Mouse (Mus musculus) heart, embryonic 13.5 days (tissue): ENCODE results near the gene Gm4869. TPM values are rescaled to one million over a fixed set of nuclear protein-coding genes. Genes with fewer than 3 reads are reported as not detected.
"Not testable (repeated sequence)": the region's sequence is repeated elsewhere in the genome, so short reads cannot be mapped to it uniquely, and the experiment has no call there.

Experiments
- ATAC-seq: fragments of 200-750 bp; cut with Nextera tagmentation; 2 replicates; pipeline ENCODE4 v1.8.0; 2017; ENCODE audit warnings: moderate TSS enrichment; ENCODE audit not compliant: insufficient number of reproducible peaks, low FRiP score, low TSS enrichment; ENCODE audit errors: extremely low read depth
- H3K27ac ChIP-seq: fragments of 300-500 bp; sonication (generic); replicated peaks from 2 replicates; pipeline ENCODE4 v1.5.1; 2015; ENCODE audit warnings: moderate library complexity, mild to moderate bottlenecking, inconsistent platforms
- H3K27me3 ChIP-seq: fragments of 300-500 bp; sonication (generic); replicated peaks from 2 replicates; pipeline ENCODE4 v1.6.1; 2015; ENCODE audit warnings: mild to moderate bottlenecking, inconsistent platforms
- H3K36me3 ChIP-seq: fragments of 300-500 bp; sonication (generic); 2 replicates; pipeline ENCODE4 v1.6.1; 2015; ENCODE audit warnings: mild to moderate bottlenecking, inconsistent platforms
- H3K4me1 ChIP-seq: fragments of 300-500 bp; sonication (generic); 2 replicates; pipeline ENCODE4 v1.6.1; 2015; ENCODE audit warnings: inconsistent platforms
- H3K4me2 ChIP-seq: fragments of 300-500 bp; sonication (generic); 2 replicates; pipeline ENCODE4 v1.6.1; 2015; ENCODE audit warnings: inconsistent platforms, mild to moderate bottlenecking, moderate library complexity
- H3K4me3 ChIP-seq: fragments of 300-500 bp; sonication (generic); 2 replicates; pipeline ENCODE4 v1.5.1; 2015; ENCODE audit warnings: moderate library complexity, mild to moderate bottlenecking, inconsistent platforms
- H3K9ac ChIP-seq: fragments of 300-500 bp; sonication (generic); 2 replicates; pipeline ENCODE4 v1.6.1; 2015; ENCODE audit warnings: inconsistent platforms, mild to moderate bottlenecking, moderate library complexity
- H3K9me3 ChIP-seq: fragments of 300-500 bp; sonication (generic); 2 replicates; pipeline ENCODE4 v1.6.1; 2016; ENCODE audit warnings: inconsistent platforms
- WGBS: fragments of 180-500 bp; shearing (Covaris S2); methylation state at CpG from one replicate; pipeline ENCODE4 v1.1.7; 2015; ENCODE audit warnings: mixed read lengths; 5-methylcytosine and 5-hydroxymethylcytosine counted together
- polyA plus RNA-seq: library from polyadenylated mRNA; unstranded; fragments of >200 nt; fragmentation: Nextera tagmentation; extraction: Ambion mirVana; gene quantifications from 2 replicates; pipeline ENCODE4 v1.2.1, GENCODE M21; 2015

Gm4869 gene
- polyA plus RNA-seq, 1 experiment from 2014 or later: 0.07 TPM

DNA sequence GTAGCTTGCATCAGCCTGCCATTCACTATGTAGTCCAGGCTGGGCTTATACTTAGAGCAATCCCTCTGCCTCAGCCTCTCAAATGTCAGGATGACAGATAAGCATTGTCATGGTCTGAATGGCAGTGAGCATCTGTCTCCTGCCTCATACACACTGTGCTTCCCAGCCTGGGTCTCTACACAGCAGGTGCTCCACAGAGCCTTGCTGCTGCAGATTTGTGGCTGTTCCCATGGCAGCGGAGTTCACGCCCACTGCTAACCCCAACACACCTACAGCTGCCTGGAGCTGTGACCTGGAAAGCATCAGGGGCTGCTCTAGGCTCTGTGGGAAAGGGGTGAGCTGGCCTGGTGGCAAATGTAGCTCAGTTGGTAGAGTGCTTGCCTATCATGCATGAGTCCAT, 19.5 kb downstream of the Gm4869 start:
- ATAC-seq: no peak
- 84% methylated on average over 2 of the region's 2 CpGs for WGBS
- H3K27me3 ChIP-seq: no peaks in the 10 kb centered on the region

DNA sequence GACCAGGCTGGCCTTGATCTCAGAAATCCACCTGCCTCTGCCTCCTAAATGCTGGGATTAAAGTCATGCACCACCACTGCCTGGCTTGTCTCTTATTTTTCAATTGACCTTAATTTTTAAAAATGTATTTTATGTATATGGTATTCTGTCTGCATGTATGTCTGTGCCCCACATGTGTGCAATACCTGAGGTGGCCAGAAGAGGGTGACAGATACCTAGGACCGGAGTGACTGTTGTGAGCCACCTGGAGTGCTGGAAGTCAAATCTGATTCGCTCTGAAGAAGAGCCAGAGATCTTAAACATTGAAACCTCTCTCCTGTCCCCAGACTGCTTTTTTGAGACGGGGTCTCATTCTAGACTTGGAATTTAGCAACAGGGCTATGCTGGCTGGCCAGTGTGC, 26.9 kb downstream of the Gm4869 start:
- no peak for ATAC-seq
- no peaks in the 10 kb centered on the region for H3K27me3 ChIP-seq
- no peaks in the 10 kb centered on the region for H3K36me3 ChIP-seq
- no peak overlapping the region for H3K27ac ChIP-seq
- no peak overlapping the region for H3K4me3 ChIP-seq
- no peaks in the 10 kb centered on the region for H3K4me1 ChIP-seq
- H3K9me3 ChIP-seq: peaks cover 2% of the 10 kb centered on the region; the same call in 1 of the 2 replicates
- H3K4me2 ChIP-seq: no peak overlapping the region
- 69% methylated on average over 3 of the region's 3 CpGs for whole genome bisulfite sequencing
- H3K9ac ChIP-seq: no peak overlapping the region

More for the DNA sequence above, 19.5 kb downstream of the Gm4869 start:
- Histone ChIP-seq H3K4me1 (no peaks in the 10 kb centered on the region), H3K27ac (no peak overlapping the region), H3K4me2 (no peak overlapping the region), H3K9me3 (peaks cover 18% of the 10 kb centered on the region), H3K9ac (no peak overlapping the region), H3K36me3 (no peaks in the 10 kb centered on the region), H3K4me3 (no peak overlapping the region)

DNA sequence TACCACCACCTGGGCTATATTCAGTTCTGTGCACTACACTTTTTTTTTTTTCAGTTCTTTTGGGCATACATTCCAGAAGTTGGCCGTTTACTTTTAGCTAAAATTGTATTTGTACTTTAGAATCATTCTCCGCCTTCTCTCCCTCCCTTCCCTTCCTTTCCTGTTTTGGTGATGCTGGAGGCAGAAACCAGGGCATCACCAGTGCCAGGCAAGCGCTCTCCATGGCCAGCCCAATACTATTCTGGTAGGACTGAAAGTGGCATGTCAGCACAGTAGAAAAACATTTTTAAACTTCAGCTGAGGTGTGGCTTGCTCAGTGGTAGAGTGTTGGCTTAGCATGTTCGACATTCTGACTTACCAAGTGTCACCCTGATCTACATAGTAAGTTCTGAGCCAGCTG, 36.0 kb downstream of the Gm4869 start:
- no peak for ATAC-seq
- no peak overlapping the region for H3K4me2 ChIP-seq
- H3K27me3 ChIP-seq: peaks cover 10% of the 10 kb centered on the region
- no peak overlapping the region for H3K27ac ChIP-seq
- no peaks in the 10 kb centered on the region for H3K4me1 ChIP-seq
- H3K4me3 ChIP-seq: no peak overlapping the region
- H3K36me3 ChIP-seq: no peaks in the 10 kb centered on the region
- WGBS: 68% methylated on average over 4 of the region's 4 CpGs
- 0 out of 2 replicates have a peak, but pooled peaks cover 4% of the 10 kb centered on the region for H3K9me3 ChIP-seq
- H3K9ac ChIP-seq: no peak overlapping the region

DNA sequence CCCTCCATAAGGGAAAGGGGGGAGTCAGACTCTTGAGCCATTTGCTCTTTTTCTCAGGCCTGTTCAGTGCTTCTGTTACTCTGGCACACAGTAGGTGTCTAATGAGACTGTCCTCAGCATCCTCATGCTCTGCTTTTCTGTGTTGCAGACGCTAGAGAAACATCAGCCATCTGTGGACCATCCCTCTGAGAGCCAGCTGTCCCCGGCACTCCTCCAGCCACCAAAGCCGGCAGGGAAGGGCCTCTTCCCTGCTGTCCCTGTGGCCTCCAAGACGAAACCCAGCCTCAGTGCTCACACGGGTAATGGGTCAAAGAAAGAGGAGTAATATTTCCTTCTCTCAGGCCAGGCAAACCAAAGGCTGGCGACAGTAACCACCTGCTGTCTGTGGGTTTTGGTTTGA, 45.7 kb downstream of the Gm4869 start:
- Histone ChIP-seq H3K27ac (no peak overlapping the region), H3K36me3 (no peaks in the 10 kb centered on the region), H3K9me3 (no peaks in the 10 kb centered on the region), H3K4me2 (no peak overlapping the region), H3K4me1 (no peaks in the 10 kb centered on the region), H3K27me3 (peaks cover 27% of the 10 kb centered on the region), H3K9ac (no peak overlapping the region), H3K4me3 (no peak overlapping the region)
- no peak for ATAC-seq
- WGBS: 49% methylated on average over 6 of the region's 6 CpGs

DNA sequence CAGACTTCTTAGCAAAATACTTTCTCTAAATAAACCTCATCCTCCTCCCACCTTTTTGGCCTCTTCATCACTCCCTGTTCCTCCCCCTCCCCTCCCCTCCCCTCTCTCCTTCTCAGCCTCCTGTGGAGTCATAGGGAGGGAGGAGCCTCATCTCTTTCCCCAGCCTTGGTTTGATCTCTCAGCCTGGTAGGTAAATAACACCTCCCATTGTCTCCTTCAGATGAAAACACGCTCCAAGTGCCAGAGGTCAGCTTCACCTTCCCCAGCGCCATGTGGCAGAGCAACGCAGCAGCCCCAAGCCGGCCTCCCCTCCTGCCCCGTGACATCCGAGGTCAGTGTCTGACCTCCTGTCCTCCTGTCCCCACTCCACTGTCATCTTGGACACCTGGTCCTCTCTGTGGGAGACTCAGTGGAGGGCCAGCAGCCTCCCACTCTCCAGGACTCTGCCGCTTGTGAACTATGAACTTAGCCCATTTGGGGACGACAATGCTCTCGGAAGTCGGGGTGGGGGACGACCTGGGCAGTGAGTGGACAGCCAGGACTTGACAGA, 47.3 kb downstream of the Gm4869 start:
- no peak overlapping the region for H3K4me3 ChIP-seq
- H3K9me3 ChIP-seq: no peaks in the 10 kb centered on the region
- no peaks in the 10 kb centered on the region for H3K36me3 ChIP-seq
- no peak overlapping the region for H3K9ac ChIP-seq
- 19% methylated on average over 11 of the region's 11 CpGs for WGBS
- peaks cover 15% of the 10 kb centered on the region; the same call in 1 of the 2 replicates for H3K27me3 ChIP-seq
- no peaks in the 10 kb centered on the region for H3K4me1 ChIP-seq
- H3K27ac ChIP-seq: no peak overlapping the region
- no peak overlapping the region for H3K4me2 ChIP-seq
- ATAC-seq: no peak

DNA sequence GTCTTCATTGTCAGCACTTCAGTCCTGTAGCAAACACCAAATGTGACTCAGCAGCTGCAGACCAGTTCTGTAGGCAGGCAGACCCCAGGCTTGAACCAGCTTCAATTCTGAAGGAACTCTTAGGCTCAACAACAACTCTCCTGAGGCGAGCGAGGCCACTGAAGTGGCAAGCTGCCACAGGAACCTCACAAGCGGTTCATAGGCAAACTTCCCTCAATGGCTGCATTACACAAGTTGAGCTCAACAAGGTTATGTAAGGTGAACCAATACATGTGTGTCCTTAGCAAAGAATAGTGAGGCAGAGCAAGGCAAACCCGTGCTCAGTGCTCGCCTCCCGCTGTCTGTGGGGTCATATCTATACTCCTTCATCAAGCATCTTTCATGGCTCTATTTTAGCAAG, 52.7 kb downstream of the Gm4869 start:
- no peaks in the 10 kb centered on the region for H3K9me3 ChIP-seq
- H3K4me2 ChIP-seq: no peak overlapping the region
- H3K36me3 ChIP-seq: no peaks in the 10 kb centered on the region
- no peak overlapping the region for H3K27ac ChIP-seq
- H3K4me3 ChIP-seq: no peak overlapping the region
- H3K9ac ChIP-seq: no peak overlapping the region
- WGBS: 73% methylated on average over 6 of the region's 6 CpGs
- ATAC-seq: no peak
- peaks cover 13% of the 10 kb centered on the region for H3K4me1 ChIP-seq
- H3K27me3 ChIP-seq: no peaks in the 10 kb centered on the region

DNA sequence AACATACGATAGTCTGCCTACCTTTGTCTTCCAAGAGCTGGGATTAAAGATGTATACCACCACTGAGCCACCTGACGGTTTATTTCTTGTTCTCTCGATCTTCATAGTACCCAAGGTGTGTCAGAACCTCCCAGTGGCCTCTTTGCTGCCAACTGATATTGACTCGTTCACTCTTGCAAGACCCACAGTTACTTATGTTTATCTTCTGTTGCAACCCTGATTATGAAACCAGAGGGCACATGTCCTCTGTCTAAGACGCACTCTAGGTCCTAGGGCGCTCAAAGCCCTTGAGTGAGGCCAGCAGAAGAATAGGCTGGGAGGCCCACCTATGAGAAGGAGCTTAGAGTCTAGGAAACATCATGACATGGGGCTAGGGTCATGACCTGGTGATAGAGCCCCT, 55.3 kb downstream of the Gm4869 start:
- WGBS: 79% methylated on average over 6 of the region's 6 CpGs
- no peaks in the 10 kb centered on the region for H3K36me3 ChIP-seq
- ATAC-seq: no peak
- H3K4me1 ChIP-seq: peaks cover 30% of the 10 kb centered on the region
- no peak overlapping the region for H3K9ac ChIP-seq
- H3K4me2 ChIP-seq: no peak overlapping the region
- no peaks in the 10 kb centered on the region for H3K9me3 ChIP-seq
- H3K27ac ChIP-seq: no peak overlapping the region
- H3K27me3 ChIP-seq: no peaks in the 10 kb centered on the region
- H3K4me3 ChIP-seq: no peak overlapping the region

DNA sequence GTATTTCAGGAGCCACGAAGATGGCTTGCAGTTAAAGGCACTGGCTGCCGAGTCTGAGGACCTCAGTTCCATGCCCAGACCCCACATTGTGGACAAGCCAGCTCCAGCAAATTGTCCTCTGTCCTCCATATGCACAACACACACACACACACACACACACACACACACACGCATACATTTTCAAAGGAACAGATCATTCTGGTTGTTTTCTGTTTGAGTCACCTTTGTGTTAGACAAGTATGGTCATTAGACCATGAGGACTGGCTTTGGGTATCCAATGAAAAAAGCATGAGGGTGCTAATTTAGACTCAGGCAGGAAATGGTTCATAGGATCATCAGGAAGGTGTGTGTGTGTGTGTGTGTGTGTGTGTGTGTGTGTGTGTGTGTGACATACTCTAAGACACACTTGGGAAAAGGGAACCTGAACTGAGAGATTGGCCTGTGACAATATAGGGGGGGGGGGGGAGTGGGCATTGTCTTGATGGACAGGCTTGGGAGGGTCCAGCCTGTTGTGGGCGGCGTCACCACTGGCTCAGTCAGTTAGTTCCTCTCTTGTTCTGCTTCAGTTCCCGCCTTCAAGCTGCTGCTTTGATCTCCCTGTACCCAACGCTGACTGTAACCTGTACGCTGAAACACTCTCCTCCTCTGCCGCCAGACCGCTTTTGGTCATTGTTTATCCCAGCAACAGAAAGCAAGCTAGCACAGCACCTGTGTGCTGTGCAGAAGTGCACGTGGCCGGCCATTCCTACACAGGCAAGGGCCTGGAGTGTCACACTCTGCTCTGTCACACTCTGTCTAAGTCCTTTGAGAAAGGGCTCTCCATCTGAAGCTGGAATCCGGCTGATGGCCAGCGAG, 56.8 kb downstream of the Gm4869 start:
- H3K27me3 ChIP-seq: no peaks in the 10 kb centered on the region
- peaks cover 45% of the 10 kb centered on the region for H3K4me1 ChIP-seq
- H3K36me3 ChIP-seq: no peaks in the 10 kb centered on the region
- H3K9ac ChIP-seq: peak overlapping the region; percentile 69
- H3K4me3 ChIP-seq: peak overlapping the region; percentile 33
- no peak overlapping the region for H3K27ac ChIP-seq
- peak overlapping the region; percentile 64 for H3K4me2 ChIP-seq
- no peaks in the 10 kb centered on the region for H3K9me3 ChIP-seq
- ATAC-seq: no peak
- WGBS: 21% methylated on average over 14 of the region's 14 CpGs

DNA sequence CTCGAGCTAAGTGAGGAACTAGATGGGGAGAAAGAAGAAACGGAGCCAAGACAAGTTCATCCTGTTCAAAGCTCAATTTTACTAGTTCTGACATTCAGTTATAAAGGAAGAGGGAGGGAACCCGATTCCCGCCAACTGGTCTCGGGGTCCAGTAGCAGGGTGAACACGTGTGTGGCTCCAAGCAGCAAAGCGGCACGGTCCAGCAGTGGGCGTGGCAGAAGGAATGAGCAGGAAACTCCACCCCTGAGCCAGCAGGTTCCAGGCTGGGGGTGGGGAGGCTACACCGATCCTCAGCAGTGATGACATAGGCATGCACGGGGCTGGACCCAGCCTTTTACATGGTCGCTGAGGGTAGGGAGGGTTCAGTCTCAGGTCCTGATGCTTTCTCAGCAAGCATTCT, 57.5 kb downstream of the Gm4869 start:
- not testable (repeated sequence) for ATAC-seq, H3K9me3 ChIP-seq, H3K27me3 ChIP-seq, H3K36me3 ChIP-seq
- Histone ChIP-seq H3K4me3 (peak overlapping the region; percentile 33), H3K4me2 (peak overlapping the region; percentile 64), H3K4me1 (peaks cover 51% of the 10 kb centered on the region), H3K27ac (peak overlapping the region; percentile 5; the same call in 1 of the 2 replicates), H3K9ac (peak overlapping the region; percentile 69)
- WGBS: under 1% methylated on average over 12 of the region's 12 CpGs

DNA sequence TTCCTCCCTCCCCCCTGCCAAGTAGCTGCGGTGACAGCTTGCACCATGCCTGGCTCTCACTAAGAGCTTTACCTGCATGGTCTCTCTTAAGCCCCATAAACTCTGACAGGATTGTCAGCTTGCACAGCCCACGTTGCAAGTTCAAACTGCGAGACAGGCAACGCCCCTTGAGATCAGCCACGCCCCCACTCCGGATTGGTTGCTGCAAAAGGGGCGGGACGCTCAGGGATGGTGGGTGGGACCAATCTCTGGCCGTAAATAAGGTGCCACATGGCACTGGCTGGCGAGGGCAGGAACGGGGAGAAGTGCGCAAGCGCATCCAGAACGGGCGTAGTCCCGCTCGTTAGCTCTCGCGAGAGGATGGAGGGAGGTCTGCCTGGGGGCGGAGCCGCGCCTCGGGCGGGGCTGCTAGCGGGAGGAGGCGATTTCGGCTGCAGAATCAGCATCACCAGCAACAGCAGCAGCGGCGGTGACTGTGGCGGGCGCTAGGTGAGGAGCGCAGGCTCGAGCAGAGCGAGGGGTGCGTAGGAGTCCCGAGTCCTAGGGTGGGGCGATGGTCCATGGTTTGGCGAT, 59.8 kb downstream of the Gm4869 start, which contains the start of gene Chst12:
Gene Chst12, plus strand, starts transcription at position 343 of the 573 bp plus-strand sequence.
- under 1% methylated on average over 38 of the region's 38 CpGs for WGBS
- peak within 1 kb of the TSS; percentile 87 for H3K4me2 ChIP-seq
- peak within 1 kb of the TSS; percentile 83 for H3K9ac ChIP-seq
- H3K27ac ChIP-seq: peak within 1 kb of the TSS; percentile 37; the same call in 1 of the 2 replicates
- H3K4me3 ChIP-seq: peak within 1 kb of the TSS; percentile 64
- no peaks in the 10 kb centered on the region for H3K36me3 ChIP-seq
- peaks cover 70% of the 10 kb centered on the region for H3K4me1 ChIP-seq
- no peaks in the 10 kb centered on the region for H3K27me3 ChIP-seq
- peak; percentile 94 for ATAC-seq
- H3K9me3 ChIP-seq: no peaks in the 10 kb centered on the region

DNA sequence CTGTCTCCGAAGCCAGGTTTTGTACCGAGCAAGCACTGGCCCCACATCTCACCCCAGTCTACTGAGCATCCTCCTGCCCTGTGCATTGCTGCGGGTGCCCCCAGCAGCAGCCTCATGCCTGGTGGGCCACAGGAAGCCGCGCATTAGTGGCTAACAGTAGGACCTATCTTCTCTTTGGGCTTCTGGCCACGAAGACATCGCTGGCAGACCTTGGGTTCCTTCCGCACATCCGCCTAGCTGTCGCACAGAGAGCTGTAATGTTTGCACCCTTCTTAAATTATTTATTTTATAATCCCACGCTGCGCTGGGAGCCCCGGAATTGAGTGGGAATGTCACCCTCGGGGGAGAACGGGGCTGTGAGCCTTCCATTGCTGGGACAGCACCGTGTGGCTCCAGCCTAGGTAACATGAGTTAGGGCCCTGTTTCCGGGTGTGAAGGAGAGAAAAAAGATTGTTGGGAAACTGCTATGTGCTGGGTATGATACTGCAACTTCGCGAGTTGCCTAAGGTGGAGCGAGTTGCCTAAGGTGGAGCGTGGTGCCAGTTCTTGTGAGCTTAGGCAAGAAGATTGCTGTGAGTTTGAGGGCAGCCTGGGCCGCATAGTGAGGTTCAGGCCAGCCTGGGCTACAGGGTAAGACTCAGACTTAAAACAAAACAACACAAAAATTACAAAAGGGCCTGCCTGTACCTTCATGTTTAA, 60.8 kb downstream of the Gm4869 start:
- 38% methylated on average over 22 of the region's 22 CpGs for WGBS
- peaks cover 70% of the 10 kb centered on the region for H3K4me1 ChIP-seq

More for the DNA sequence above, 60.8 kb downstream of the Gm4869 start:
- Histone ChIP-seq H3K27ac (peak overlapping the region; percentile 37; the same call in 1 of the 2 replicates), H3K36me3 (no peaks in the 10 kb centered on the region), H3K9ac (peak overlapping the region; percentile 83), H3K27me3 (no peaks in the 10 kb centered on the region), H3K4me2 (peak overlapping the region; percentile 87), H3K9me3 (no peaks in the 10 kb centered on the region), H3K4me3 (peak overlapping the region; percentile 64)
- ATAC-seq: no peak
